Mouse (Mus musculus) thymus, adult 2 months (tissue): ENCODE data around the gene Umad1. TPM values are rescaled to one million over a fixed set of nuclear protein-coding genes. Genes with fewer than 3 reads are reported as not detected.

Experiments used
- DNase-seq: peaks from one replicate; pipeline ENCODE4 v3.0.0; 2021
- H3K27ac ChIP-seq: fragments of 200-500 bp; 2 replicates; pipeline ENCODE4 v1.5.1; 2012; ENCODE audit warnings: low read length, control low read depth; ENCODE audit not compliant: control insufficient read depth, insufficient read depth
- H3K27me3 ChIP-seq: fragments of 200-500 bp; 2 replicates; pipeline ENCODE4 v1.6.1; 2012; ENCODE audit warnings: mild to moderate bottlenecking, low read length, moderate library complexity, mixed read lengths; ENCODE audit not compliant: control insufficient read depth, insufficient read depth
- H3K36me3 ChIP-seq: fragments of 200-500 bp; 2 replicates; pipeline ENCODE4 v1.6.1; 2012; ENCODE audit warnings: mild to moderate bottlenecking, low read length, moderate library complexity; ENCODE audit not compliant: control insufficient read depth, insufficient read depth
- H3K4me1 ChIP-seq: fragments of 200-500 bp; replicated peaks from 2 replicates; pipeline ENCODE4 v1.6.1; 2012; ENCODE audit warnings: low read length; ENCODE audit not compliant: control insufficient read depth, insufficient read depth
- H3K4me3 ChIP-seq: fragments of 200-500 bp; 2 replicates; pipeline ENCODE4 v1.5.1; 2012; ENCODE audit warnings: mild to moderate bottlenecking, low read length, control low read depth, moderate library complexity; ENCODE audit not compliant: control insufficient read depth, insufficient read depth
- CTCF ChIP-seq: fragments of 200-500 bp; IDR thresholded peaks from 2 replicates; pipeline ENCODE4 v1.5.1; 2012; ENCODE audit warnings: mild to moderate bottlenecking, control low read depth, low read length, moderate library complexity, borderline replicate concordance; ENCODE audit not compliant: control insufficient read depth, poor library complexity, insufficient read depth; ENCODE audit errors: extremely low read depth
- POLR2A ChIP-seq: fragments of 200-500 bp; IDR thresholded peaks from 2 replicates; pipeline ENCODE4 v1.6.1; 2012; ENCODE audit warnings: mild to moderate bottlenecking, low read length, control low read depth, moderate library complexity; ENCODE audit not compliant: control insufficient read depth, poor library complexity, insufficient read depth; ENCODE audit errors: extremely low read depth
- WGBS: fragments of 180-500 bp; shearing (Covaris S2); methylation state at CpG from one replicate; pipeline ENCODE4 v1.1.7; 2018; 5-methylcytosine and 5-hydroxymethylcytosine counted together
- polyA plus RNA-seq: library from polyadenylated mRNA; depleted of rRNA; stranded (reverse); fragments of >200 nt; gene quantifications from 2 replicates; pipeline ENCODE4 v1.2.3, GENCODE M21; 2012

Umad1 gene
- polyA plus RNA-seq, 1 experiment, result 13.5 TPM

GRCm38 (mm10) chr6:8467667-8468337 is 208.7 kb downstream of the Umad1 start:
- H3K36me3 ChIP-seq, result no peaks in the 10 kb centered on the region
- H3K27me3 ChIP-seq, result no peaks in the 10 kb centered on the region
- peaks cover 10% of the 10 kb centered on the region for H3K4me1 ChIP-seq
- H3K4me3 ChIP-seq, result no peak overlapping the region
- no peak for TF ChIP-seq POLR2A
- TF ChIP-seq CTCF, result no peak
- DNase-seq, result no peak
- H3K27ac ChIP-seq, result no peak overlapping the region
- 92% methylated on average over 10 of the region's 10 CpGs for WGBS

DNA sequence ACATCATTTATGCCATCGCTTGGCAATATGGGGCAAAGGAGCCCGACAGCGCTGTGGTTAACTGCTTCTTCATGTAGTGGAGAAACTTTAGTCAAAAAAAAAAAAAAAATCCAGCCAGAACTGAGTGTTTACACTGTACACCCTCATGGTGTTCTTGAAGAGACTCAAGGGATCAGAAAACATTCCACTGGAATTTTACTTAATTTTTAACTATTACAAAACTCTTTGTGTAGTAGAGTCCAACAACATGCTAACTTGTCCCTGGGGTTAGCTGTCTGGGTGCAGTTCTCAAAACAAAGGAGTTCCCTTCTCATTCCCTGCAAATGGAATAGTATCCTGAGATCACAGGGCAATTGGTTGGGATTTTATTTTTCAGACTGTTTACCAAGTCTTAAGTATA is 210.8 kb downstream of the Umad1 start:
- Histone ChIP-seq H3K27me3 (no peaks in the 10 kb centered on the region), H3K4me3 (no peak overlapping the region), H3K4me1 (peaks cover 2% of the 10 kb centered on the region), H3K27ac (no peak overlapping the region), H3K36me3 (no peaks in the 10 kb centered on the region)
- no peak for DNase-seq
- TF ChIP-seq POLR2A (no peak), CTCF (no peak)
- 98% methylated on average over 3 of the region's 3 CpGs for WGBS

DNA sequence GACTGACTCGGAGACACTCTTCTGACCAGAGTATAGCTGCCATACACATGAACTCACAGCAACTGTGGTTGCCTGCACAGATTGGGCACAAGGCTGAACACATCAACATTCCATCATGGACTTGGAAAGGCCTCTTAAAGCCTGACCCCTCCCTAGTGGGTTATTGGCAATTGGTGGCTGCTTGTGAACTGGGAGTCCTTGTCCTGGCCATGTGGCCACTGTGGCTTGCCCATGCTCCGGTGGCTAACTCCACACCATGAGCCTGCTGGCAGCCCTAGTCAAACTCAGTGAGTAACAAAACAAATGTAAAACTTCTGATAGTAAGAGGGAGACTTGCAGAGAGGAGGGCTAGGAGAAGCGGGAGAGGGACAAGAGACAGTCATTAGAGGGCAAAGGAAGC is 213.0 kb downstream of the Umad1 start:
- Histone ChIP-seq H3K4me1 (no peaks in the 10 kb centered on the region), H3K27me3 (no peaks in the 10 kb centered on the region), H3K4me3 (no peak overlapping the region), H3K36me3 (no peaks in the 10 kb centered on the region), H3K27ac (no peak overlapping the region)
- WGBS, result 95% methylated on average over 3 of the region's 3 CpGs
- no peak for TF ChIP-seq POLR2A
- no peak for TF ChIP-seq CTCF
- DNase-seq, result no peak

- Histone ChIP-seq H3K27me3 (no peaks in the 10 kb centered on the region), H3K4me3 (no peak overlapping the region), H3K4me1 (no peaks in the 10 kb centered on the region), H3K27ac (no peak overlapping the region), H3K36me3 (no peaks in the 10 kb centered on the region)
- no peak for DNase-seq
- TF ChIP-seq CTCF, result no peak
- TF ChIP-seq POLR2A, result no peak
- 83% methylated on average over 5 of the region's 5 CpGs for WGBS
Observed at GRCm38 (mm10) chr6:8472915-8473314, 213.8 kb downstream of the Umad1 start.

GRCm38 (mm10) chr6:8473498-8473897 is 214.4 kb downstream of the Umad1 start:
- Histone ChIP-seq H3K27ac (no peak overlapping the region), H3K4me3 (no peak overlapping the region), H3K4me1 (no peaks in the 10 kb centered on the region), H3K27me3 (no peaks in the 10 kb centered on the region), H3K36me3 (no peaks in the 10 kb centered on the region)
- TF ChIP-seq CTCF, result no peak
- TF ChIP-seq POLR2A, result no peak
- DNase-seq, result no peak
- WGBS, result 89% methylated on average over 5 of the region's 5 CpGs

- TF ChIP-seq POLR2A, result no peak
- no peak for TF ChIP-seq CTCF
- H3K4me1 ChIP-seq, result no peaks in the 10 kb centered on the region
- WGBS, result 88% methylated on average over 3 of the region's 3 CpGs
- H3K36me3 ChIP-seq, result no peaks in the 10 kb centered on the region
- no peak overlapping the region for H3K4me3 ChIP-seq
- no peak for DNase-seq
- H3K27me3 ChIP-seq, result no peaks in the 10 kb centered on the region
- H3K27ac ChIP-seq, result no peak overlapping the region
Observed at GRCm38 (mm10) chr6:8474316-8474715, 215.2 kb downstream of the Umad1 start.

- Histone ChIP-seq H3K27ac (no peak overlapping the region), H3K4me3 (no peak overlapping the region), H3K36me3 (no peaks in the 10 kb centered on the region), H3K27me3 (no peaks in the 10 kb centered on the region), H3K4me1 (no peaks in the 10 kb centered on the region)
- no peak for TF ChIP-seq POLR2A
- TF ChIP-seq CTCF, result no peak
- 97% methylated on average over 4 of the region's 4 CpGs for WGBS
- DNase-seq, result no peak
Observed at GRCm38 (mm10) chr6:8474820-8475219, 215.7 kb downstream of the Umad1 start.
